Mouse (Mus musculus) lung, embryonic 14.5 days (tissue): Measurements from ENCODE around the gene H6pd. TPM values are rescaled to one million over a fixed set of nuclear protein-coding genes. Genes with fewer than 3 reads are reported as not detected.
A peak's percentile ranks its signal among the peaks of the same experiment; 100 is the strongest.
"Not testable (repeated sequence)": the region's sequence is repeated elsewhere in the genome, so short reads cannot be mapped to it uniquely, and the experiment has no call there.

Experiments
- ATAC-seq: fragments of 200-750 bp; cut with Nextera tagmentation; 2 replicates; pipeline ENCODE4 v1.8.0; 2017; ENCODE audit warnings: mild to moderate bottlenecking, moderate TSS enrichment, moderate library complexity; ENCODE audit not compliant: insufficient read depth
- DNase-seq: peaks from one replicate; pipeline ENCODE4 v3.0.0-alpha.2; 2015
- H3K27ac ChIP-seq: fragments of 300-500 bp; sonication (generic); 2 replicates; pipeline ENCODE4 v1.5.1; 2014; ENCODE audit warnings: low read depth, mild to moderate bottlenecking, moderate library complexity
- H3K27me3 ChIP-seq: fragments of 300-500 bp; sonication (generic); 2 replicates; pipeline ENCODE4 v1.6.1; 2014; ENCODE audit warnings: low read length, control low read depth; ENCODE audit not compliant: insufficient read depth
- H3K36me3 ChIP-seq: fragments of 300-500 bp; sonication (generic); 2 replicates; pipeline ENCODE4 v1.6.1; 2014; ENCODE audit warnings: control low read depth; ENCODE audit not compliant: insufficient read depth
- H3K4me1 ChIP-seq: fragments of 300-500 bp; sonication (generic); 2 replicates; pipeline ENCODE4 v1.6.1; 2014; ENCODE audit warnings: antibody characterized with exemption, control low read depth; ENCODE audit not compliant: insufficient read depth
- H3K4me2 ChIP-seq: fragments of 300-500 bp; sonication (generic); 2 replicates; pipeline ENCODE4 v1.6.1; 2014; ENCODE audit warnings: mild to moderate bottlenecking
- H3K4me3 ChIP-seq: fragments of 300-500 bp; sonication (generic); 2 replicates; pipeline ENCODE4 v1.5.1; 2014; ENCODE audit warnings: low read depth, low read length
- H3K9ac ChIP-seq: fragments of 300-500 bp; sonication (generic); 2 replicates; pipeline ENCODE4 v1.6.1; 2014
- H3K9me3 ChIP-seq: fragments of 300-500 bp; sonication (generic); 2 replicates; pipeline ENCODE4 v1.6.1; 2016; ENCODE audit warnings: low read depth, low read length, control low read depth
- CTCF ChIP-seq: IDR thresholded peaks from 2 replicates; pipeline ENCODE4 v1.5.1; 2016; ENCODE audit warnings: antibody characterized with exemption, low read depth
- WGBS: fragments of 180-500 bp; shearing (Covaris S2); extraction: QIAGEN DNeasy Blood & Tissue Kit; methylation state at CpG from one replicate; pipeline ENCODE4 v1.1.7; 2014; 5-methylcytosine and 5-hydroxymethylcytosine counted together
- polyA plus RNA-seq: library from polyadenylated mRNA; unstranded; fragments of >200 nt; fragmentation: Nextera tagmentation; extraction: Ambion mirVana; gene quantifications from 2 replicates; pipeline ENCODE4 v1.2.1, GENCODE M21; 2014

Gene H6pd
- polyA plus RNA-seq, 1 experiment from 2014 or later, result 20.4 TPM

DNA sequence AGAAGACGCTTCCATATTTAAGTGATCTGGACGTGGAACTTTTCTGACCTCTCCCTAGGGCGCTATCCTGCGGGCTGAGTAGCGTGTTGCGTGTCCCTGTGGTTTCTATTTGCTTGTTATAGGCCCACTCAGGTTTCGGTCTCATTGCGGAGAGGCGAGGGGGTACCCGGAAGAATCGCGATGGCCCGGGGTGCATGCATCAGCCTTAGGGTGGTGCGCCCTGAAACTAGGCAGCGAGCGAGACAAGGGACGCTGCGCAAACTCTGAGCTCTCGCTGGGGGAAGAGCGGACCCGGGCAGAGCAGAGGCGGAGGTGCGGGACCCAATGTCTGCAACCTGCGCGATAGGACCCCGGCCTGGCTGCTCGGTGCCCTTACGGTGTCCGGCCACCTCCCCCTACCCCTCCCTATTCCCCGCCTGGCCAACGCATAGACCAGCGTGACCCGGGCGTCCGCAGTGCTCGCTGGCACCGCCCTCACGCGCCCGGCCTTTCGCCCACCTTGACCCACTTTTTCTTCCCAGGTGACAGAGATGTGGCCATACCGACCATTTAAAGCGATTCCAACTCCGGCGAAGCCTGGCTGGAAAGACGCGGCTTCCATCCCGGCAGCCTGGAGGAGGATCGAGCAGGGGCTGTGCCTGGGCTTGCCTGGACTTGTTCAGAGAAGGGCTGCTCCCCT is 39.8 kb upstream of the H6pd start:
- H3K27ac ChIP-seq, result peak overlapping the region; percentile 24; the same call in 1 of the 2 replicates
- H3K9me3 ChIP-seq, result 0 out of 2 replicates have a peak, but pooled peaks cover under 1% of the 10 kb centered on the region
- ATAC-seq (peak; percentile 36), DNase-seq (peak; percentile 51)
- peak overlapping the region; percentile 63 for H3K4me3 ChIP-seq
- H3K4me1 ChIP-seq, result 0 out of 2 replicates have a peak, but pooled peaks cover 9% of the 10 kb centered on the region
- peak overlapping the region; percentile 97 for H3K4me2 ChIP-seq
- TF ChIP-seq CTCF, result 0 out of 2 replicates have a peak, but pooled peaks have one; percentile 0
- WGBS, result under 1% methylated on average over 49 of the region's 49 CpGs
- peaks cover 6% of the 10 kb centered on the region; the same call in 1 of the 2 replicates for H3K27me3 ChIP-seq
- H3K9ac ChIP-seq, result peak overlapping the region; percentile 64
- no peaks in the 10 kb centered on the region for H3K36me3 ChIP-seq

DNA sequence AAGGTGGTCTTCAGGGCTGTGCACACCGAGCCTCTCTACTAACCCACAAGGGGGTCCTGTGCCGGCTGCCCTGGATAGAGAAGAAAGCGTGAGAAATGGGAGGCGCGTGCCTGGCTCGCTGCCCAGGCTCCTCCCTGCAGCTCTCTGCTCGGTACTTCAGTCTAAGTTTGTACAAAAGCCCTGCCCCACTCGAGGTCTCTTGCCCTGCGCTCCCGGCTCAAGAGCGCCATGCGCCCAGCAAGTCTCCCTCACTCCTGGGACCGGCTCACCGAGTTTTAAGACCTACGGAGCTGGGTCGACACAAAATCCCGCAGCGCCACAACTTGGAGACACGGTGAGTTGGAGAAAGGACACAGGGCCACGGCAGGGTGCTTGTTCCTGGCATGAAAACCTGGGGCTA is 39.2 kb upstream of the H6pd start:
- under 1% methylated on average over 20 of the region's 20 CpGs for WGBS

DNA sequence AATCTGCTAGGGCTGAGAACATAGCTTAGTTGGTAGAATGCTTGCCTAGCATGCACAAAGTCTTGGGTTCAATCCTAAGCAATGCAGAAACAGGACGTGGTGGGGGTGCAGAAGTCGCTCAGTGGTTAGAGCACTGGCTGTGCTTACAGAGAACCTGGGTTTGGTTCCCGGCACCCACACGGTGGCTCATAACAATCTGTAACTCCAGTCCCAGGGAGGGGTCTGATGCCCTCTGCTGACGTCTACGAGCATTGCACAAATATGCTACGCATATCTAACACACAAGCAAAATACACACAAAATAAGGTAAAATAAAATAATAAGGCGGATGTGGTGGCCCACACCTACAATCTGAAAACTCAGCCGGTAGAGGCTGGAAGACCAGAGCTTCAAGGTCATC is 34.8 kb upstream of the H6pd start:
- Histone ChIP-seq H3K4me1 (0 out of 2 replicates have a peak, but pooled peaks cover 7% of the 10 kb centered on the region), H3K27ac (no peak overlapping the region), H3K4me3 (no peak overlapping the region), H3K9ac (no peak overlapping the region), H3K27me3 (peaks cover 1% of the 10 kb centered on the region; the same call in 1 of the 2 replicates), H3K9me3 (0 out of 2 replicates have a peak, but pooled peaks cover 2% of the 10 kb centered on the region), H3K36me3 (no peaks in the 10 kb centered on the region), H3K4me2 (no peak overlapping the region)
- no peak for TF ChIP-seq CTCF
- DNase-seq (no peak), ATAC-seq (no peak)
- WGBS, result 91% methylated on average over 9 of the region's 9 CpGs

More for the DNA sequence above, 39.2 kb upstream of the H6pd start:
- peaks cover 6% of the 10 kb centered on the region; the same call in 1 of the 2 replicates for H3K27me3 ChIP-seq
- H3K27ac ChIP-seq, result peak overlapping the region; percentile 24; the same call in 1 of the 2 replicates
- DNase-seq, result peak; percentile 94
- TF ChIP-seq CTCF, result peak; percentile 12; the same call in 1 of the 2 replicates
- peak overlapping the region; percentile 64 for H3K9ac ChIP-seq
- 0 out of 2 replicates have a peak, but pooled peaks cover 9% of the 10 kb centered on the region for H3K4me1 ChIP-seq
- peak overlapping the region; percentile 63 for H3K4me3 ChIP-seq
- ATAC-seq, result peak; percentile 85
- peak overlapping the region; percentile 97 for H3K4me2 ChIP-seq
- H3K36me3 ChIP-seq, result no peaks in the 10 kb centered on the region
- 0 out of 2 replicates have a peak, but pooled peaks cover 2% of the 10 kb centered on the region for H3K9me3 ChIP-seq

DNA sequence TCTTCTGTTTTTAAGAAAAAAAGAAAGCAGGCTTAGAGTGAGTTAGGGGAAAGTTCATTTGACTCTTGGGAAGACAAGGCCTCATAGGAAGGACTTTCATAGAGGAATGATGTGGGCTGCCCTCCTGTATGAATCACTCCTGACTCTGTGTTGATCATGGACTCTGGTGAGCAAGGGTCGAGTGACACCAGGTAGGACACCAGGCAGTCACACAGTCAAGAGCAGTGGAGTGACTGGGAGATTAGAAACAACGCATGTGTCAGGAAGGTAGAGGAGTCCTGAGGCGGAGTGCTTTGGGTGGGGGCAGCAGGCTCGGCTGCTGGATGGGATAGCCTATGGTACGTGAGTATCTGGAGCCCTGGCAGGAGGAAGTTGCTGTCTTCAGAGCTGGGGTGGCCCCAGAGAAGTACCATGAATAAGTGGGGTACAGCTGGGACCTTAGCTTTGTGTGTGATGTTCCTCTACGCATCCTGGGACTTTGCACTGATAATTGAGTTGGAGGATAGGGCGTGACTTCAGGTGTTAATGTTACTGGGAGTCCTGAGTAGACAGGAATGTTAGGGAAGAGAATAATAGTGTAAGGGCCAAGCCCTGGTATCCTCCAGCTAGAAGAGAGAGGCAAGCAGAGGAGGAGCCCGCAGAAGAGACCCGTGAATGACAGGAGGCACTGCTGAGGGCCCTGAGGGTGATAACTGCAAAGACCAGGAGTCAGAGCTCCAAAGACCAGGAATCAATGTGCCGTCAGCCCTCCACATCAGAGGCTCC is 32.7 kb upstream of the H6pd start:
- 68% methylated on average over 10 of the region's 10 CpGs for WGBS
- no peaks in the 10 kb centered on the region for H3K27me3 ChIP-seq
- DNase-seq (no peak), ATAC-seq (no peak)
- H3K4me3 ChIP-seq, result no peak overlapping the region
- 0 out of 2 replicates have a peak, but pooled peaks cover 2% of the 10 kb centered on the region for H3K9me3 ChIP-seq
- no peak overlapping the region for H3K9ac ChIP-seq
- H3K4me2 ChIP-seq, result no peak overlapping the region
- H3K27ac ChIP-seq, result no peak overlapping the region
- no peaks in the 10 kb centered on the region for H3K36me3 ChIP-seq
- H3K4me1 ChIP-seq, result no peaks in the 10 kb centered on the region
- no peak for TF ChIP-seq CTCF

DNA sequence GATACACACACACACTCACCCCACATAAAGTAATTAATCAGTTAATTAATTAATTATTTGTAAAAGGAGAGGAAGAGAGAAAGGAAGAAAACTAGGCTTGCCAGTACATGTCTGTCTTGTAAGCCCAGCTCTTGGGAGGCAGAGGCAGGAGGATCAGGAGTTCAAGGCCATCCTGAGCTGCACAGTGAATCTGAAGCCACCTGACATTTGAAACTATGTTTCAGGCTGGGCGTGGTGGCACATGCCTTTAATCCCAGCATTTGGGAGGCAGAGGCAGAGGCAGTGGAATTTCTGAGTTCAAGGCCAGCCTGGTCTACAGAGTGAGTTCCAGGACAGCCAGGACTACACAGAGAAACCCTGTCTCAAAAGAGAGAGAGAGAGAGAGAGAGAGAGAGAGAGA is 32.0 kb upstream of the H6pd start:
- H3K4me2 ChIP-seq, H3K27me3 ChIP-seq, H3K4me1 ChIP-seq, H3K27ac ChIP-seq, ATAC-seq, H3K4me3 ChIP-seq, H3K36me3 ChIP-seq, DNase-seq, H3K9me3 ChIP-seq, H3K9ac ChIP-seq: not testable (repeated sequence)
- WGBS, result 71% methylated on average over 1 of the region's 1 CpGs

DNA sequence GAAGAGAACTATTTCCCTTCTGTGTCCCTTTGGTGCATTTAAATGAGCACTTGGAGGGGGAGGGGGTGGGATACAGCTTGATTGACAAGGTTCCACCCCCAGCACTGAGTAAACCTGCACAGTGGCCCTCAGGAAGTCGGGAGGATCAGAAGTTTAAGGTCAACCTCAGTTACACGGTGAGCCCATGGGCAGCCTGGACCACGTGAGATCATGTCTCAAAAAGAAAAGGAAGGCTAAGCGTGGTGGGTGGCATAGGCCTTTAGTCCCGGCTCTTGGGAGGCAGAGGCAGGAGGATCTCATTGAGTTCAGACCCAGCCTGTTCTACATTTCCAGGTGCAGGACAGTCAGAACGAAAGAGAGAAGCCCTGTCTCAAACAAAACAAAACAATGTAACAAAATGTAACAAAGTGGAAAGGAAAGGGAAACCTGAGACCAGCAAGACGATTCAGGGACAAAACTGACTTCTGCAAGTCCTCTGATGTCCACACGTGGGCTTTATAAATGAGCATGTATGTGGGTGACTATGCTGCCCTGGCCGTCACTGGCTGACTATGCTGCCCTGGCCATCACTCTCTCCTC is 31.3 kb upstream of the H6pd start:
- ATAC-seq (no peak), DNase-seq (no peak)
- Histone ChIP-seq H3K9ac (no peak overlapping the region), H3K27me3 (peaks cover 1% of the 10 kb centered on the region; the same call in 1 of the 2 replicates), H3K4me3 (no peak overlapping the region), H3K27ac (no peak overlapping the region), H3K4me2 (no peak overlapping the region), H3K36me3 (no peaks in the 10 kb centered on the region), H3K4me1 (no peaks in the 10 kb centered on the region), H3K9me3 (0 out of 2 replicates have a peak, but pooled peaks cover 2% of the 10 kb centered on the region)
- 67% methylated on average over 9 of the region's 9 CpGs for WGBS
- TF ChIP-seq CTCF, result no peak
